Mouse (Mus musculus): ENCODE data around the gene Sox15.

Sox15 gene

GRCm38 (mm10) chr11:69635471-69635870 is 19.6 kb upstream of the Sox15 start:
- DNase-seq (ENCODE audit: low spot score in 2 of 2), result no peak

DNA sequence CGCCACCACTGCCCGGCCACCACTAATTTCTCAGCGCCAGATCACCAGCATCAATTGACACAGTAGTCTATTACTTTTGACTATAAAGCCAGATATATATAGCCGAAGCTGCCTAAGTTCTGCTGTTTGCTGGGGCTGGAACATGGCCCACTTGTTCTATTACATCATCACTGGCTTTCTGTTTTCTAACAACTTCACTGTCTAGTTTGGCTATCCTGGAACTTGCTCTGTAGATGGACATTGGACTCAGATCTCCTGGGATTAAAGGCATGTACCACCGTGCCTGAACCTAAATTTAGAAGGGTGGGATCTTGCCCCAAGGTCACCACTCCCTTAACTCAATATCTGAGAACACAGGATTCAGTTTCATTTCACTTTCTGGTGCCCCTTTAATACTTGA is 9.3 kb upstream of the Sox15 start:
- no peak for DNase-seq (ENCODE audit: low spot score in 2 of 2)

DNA sequence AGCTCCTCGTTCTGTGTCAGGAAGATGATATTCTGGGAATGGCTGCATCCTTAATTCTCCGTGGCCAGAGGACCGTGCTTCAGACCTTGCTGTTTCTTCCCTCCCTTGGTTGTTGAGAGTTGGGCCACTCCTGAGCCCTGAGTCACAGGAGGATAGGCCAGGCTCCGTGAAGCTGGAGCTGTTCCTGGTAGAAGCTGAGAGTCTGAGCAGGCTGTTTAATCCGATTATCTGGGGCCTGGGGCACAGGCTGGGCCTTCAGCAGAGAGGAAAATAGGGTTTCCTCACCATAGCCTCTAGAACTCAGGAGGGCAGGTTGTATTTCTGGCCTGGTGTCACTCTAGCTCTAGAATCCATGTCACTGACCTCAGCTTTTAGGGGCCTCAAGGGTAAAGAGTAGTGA is 1.7 kb upstream of the Sox15 start:
- DNase-seq (ENCODE audit: low spot score in 2 of 2), result no peak

- DNase-seq (ENCODE audit: low spot score in 2 of 2), result no peak
Observed at GRCm38 (mm10) chr11:69654760-69655159, 354 bp upstream of the Sox15 start.

DNA sequence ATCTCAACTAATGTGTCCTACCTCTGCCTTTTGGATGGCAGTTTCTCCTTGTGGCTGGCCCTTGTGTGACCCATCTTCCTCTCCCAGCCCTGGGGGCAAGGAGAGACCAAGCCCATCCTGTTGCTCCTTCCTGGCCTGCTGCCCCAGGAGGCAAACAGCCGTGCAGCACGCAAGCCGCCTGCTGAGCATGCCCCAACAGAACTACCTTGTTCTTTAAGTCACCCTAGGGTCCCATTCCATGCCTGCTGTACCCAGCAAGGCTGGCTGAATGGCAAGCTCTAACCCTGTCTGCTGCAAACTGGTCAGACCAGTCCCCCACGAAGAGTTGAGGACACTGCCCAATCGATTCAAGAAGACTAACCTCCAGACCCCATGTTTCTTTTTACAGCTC is 946 bp downstream of the Sox15 start:
- no peak for DNase-seq (ENCODE audit: low spot score in 2 of 2)

DNA sequence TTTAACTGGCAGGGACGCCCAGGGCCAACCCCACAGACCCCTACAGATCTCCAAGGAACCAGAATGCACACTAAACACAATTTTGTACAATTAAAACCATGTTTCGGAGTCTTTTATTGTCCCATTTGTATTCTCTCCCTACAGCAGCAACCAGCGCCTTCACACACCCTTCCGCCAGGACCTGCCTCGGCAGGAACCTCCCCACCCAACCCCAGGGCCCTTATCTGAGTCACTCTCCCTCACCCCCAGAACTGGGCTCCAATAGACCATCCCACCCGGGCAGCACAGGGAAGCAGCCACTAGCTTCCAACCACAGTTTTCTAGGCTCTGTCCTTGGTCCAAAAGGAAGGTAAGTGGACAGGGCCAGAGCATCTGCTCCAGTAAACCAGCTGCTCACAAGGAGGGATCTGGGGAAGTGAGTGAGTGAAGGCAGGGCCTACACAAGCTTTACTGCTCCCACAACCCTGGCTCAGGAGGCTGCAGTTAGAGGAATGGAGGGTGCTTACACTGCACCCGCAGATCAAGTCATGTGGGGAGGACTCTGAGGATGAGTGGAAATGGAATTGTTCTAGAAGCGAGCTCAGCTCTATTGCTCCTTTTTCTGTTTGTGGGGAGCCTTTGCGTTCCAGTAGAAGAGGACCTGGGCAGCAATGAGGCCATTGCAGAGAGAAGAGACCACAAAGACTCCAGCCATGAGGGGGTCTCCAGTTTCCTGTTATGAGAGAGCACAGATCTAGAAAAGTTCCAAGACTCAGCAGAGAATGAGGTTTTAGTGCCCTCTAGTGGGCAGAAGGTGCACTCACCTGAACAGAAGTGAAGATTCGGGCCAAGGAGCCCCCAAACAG is 1.7 kb downstream of the Sox15 start:
- no peak for DNase-seq (ENCODE audit: low spot score in 2 of 2)

DNA sequence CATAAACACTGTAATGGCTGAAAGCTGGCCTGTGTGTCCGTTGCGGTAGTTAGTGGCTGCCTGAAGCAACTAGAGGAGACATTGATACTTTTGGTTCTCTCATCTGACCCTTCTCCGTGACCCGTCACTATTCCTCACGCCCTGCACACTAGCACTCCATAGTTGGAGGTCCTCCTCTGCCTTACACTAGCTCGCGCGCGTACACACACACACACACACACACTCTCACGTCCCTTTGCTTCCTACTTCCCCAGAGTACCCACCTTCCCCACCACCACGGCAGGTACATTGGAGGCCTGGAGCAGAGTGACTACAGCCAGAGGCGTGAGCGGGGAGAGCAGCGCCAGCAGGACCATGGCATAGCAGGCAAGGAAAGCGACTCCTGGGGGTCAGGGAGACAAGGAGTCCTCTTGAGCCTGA is 2.4 kb downstream of the Sox15 start:
- DNase-seq (ENCODE audit: low spot score in 2 of 2), result no peak

DNA sequence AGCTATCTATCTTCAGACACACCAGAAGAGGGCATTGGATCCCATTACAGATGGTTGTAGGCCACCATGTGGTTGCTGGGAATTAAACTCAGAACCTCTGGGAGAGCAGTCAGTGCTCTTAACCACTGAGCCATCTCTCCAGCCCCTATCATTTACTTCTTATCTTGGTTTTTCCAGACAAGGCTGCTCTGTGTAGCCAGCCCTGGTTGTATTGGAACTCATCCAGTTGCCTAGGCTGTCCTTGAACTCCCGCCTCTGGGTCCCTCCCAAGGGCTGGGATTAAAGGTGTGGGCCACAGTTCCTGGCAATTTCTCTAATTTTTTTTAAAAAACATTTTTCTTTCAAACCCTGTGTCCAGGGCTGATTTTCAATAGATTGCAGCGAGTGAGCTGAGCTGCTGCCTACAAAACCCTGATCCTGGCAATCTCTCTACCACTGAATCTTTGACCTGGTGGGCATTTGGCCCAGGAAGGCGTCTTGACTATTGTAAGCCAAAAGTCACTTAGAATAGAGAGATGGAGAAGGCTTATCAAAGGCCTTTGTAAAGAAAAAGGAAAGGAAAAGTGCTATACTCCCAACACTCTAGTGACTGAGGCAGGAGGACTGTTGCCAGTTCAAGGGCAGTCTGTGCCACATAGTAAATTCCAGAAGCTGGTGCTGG is 6.2 kb downstream of the Sox15 start:
- DNase-seq (ENCODE audit: low spot score in 2 of 2), result no peak

GRCm38 (mm10) chr11:69662213-69662966 is 7.3 kb downstream of the Sox15 start, which contains the start of gene Mpdu1:
Mpdu1 (minus strand) TSS chr11:69662642.
- peak; percentile 96 to 98 for DNase-seq (ENCODE audit: low spot score in 2 of 2)

GRCm38 (mm10) chr11:69662967-69663671 is 8.0 kb downstream of the Sox15 start:
- DNase-seq (ENCODE audit: low spot score in 2 of 2), result no peak

GRCm38 (mm10) chr11:69663795-69664194 is 8.7 kb downstream of the Sox15 start:
- DNase-seq (ENCODE audit: low spot score in 2 of 2), result no peak

DNA sequence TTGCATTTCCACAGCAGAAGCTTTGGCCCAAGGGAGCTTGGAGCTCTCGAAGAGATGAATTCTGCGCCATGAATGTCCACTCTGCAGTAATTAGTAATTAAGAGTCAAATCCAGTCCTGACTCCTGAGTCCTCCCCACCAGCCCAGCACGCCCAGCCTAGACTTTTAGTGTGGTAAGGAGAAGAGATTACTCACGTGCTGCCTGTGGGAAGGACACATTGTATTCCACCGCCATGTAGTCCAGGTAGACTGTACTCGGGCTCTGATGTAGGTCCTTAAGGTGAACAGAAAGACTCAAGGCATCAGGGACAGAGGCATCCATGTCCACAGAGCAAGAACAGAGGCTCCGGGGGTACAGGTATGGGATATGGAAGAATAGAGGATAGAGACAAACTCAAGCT is 9.7 kb downstream of the Sox15 start:
- no peak for DNase-seq (ENCODE audit: low spot score in 2 of 2)

DNA sequence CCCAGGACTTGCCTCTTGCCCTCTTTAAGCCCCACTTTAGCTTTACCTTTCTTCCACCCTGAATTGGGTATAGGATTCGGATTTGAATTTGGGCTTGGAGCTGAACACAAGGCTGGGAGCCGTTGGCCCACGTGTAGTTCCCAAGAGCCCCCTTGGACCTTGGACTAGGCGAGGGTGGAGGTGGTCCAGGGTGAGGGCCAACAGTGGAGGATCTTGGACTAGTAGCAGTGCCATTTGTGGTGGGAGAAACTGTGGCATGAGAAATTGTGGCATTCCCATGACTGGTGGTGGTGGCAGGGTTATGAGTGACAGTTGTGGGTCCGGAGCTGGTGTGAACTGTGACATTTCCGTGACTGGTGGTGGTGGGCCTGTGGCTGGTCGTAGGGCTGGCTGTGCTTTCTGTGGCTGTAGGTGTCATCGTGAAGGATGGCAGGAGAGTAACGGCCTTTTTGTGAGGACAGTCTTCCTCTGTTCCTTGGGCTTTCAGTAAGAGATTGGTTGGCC is 10.4 kb downstream of the Sox15 start:
- DNase-seq (ENCODE audit: low spot score in 2 of 2), result no peak

GRCm38 (mm10) chr11:69665961-69666664 is 11.0 kb downstream of the Sox15 start, which contains the start of gene Cd68:
Cd68 (minus strand) TSS chr11:69666153.
- DNase-seq (ENCODE audit: low spot score in 2 of 2), result peak; percentile 73 to 80

DNA sequence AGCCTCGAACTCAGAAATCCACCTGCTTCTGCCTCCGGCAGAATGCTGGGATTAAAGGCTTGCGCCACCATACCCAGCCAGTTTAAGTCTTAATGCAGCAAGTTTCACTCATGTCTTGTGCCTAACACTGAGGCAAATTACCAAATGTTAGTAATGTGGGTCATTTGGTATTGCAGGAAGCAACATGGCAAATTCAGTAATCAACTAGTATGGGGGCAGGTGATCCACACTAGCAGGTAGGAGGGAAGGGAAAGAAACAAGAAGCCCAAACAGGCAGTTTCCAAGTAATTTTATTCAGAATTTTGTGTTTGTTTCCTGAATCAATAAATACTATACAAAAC is 11.5 kb downstream of the Sox15 start:
- DNase-seq (ENCODE audit: low spot score in 2 of 2), result no peak

GRCm38 (mm10) chr11:69670786-69671725 is 15.9 kb downstream of the Sox15 start:
- DNase-seq (ENCODE audit: low spot score in 2 of 2), result peak; percentile 93 to 94

DNA sequence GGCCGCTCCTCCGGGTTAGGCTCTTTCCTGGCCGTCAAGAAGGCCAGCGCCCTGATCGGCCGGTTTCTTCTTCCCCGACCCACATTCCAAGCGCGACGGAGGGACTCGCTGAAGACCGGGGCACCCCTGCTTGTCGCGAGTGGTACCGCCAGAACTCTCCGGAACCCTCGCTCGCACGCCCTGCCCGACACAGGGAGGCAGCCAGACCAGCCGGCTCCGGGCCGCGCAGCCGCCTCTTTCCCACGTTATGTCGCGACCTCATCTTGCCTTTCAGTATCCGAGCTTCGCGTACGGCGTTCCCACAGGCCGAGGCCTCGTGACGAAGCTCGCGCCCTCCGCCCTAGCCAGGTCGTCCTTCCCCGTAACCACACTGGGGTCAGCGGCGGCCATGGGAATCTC is 16.6 kb downstream of the Sox15 start:
- no peak for DNase-seq (ENCODE audit: low spot score in 2 of 2)

DNA sequence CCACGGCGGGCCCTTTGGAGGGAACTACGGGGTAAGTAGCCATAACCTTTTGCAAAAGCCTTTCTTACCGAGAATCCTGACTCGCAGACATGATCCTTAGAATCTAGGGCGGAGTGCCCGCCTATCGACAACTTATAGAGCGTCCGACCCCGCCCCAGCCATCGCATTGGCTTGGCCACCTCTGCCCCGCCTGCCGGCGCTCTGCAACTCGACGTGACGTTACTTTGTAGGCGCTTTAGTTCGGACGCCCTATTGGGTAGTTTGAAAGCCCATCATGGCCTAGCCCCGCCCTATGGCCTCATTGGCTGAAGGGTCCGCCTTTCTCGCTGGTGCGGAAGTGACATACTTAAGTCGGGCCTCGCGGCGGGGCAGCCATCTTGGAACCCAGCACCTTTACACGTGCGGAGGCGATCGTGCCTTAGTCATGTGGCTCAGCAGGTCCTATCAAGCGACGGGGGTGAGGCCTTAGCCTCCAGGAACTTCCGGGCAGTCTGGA is 17.1 kb downstream of the Sox15 start, which contains the start of gene Eif4a1:
Gene Eif4a1, minus strand, starts transcription at position 213 of the 496 bp plus-strand sequence.
- peak; percentile 100 for DNase-seq (ENCODE audit: low spot score in 2 of 2)

DNA sequence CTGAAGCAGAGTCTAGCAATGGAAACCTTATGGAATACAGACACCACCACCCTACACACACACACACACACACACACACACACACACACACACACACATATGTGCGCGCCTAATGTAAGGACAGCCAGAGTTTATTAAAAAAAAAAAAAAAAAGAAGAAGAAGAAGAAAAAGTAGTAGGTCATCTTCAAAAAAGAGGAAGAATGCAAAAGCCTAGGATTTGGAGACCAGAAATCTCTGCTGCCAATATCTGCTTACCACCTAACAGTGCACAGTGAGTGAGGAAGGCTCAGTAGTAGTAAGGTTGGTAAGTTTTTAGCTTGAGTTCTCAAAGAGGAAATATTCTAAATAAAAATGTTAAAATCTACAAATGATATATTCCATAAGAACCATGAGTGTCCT is 24.0 kb downstream of the Sox15 start:
- DNase-seq (ENCODE audit: low spot score in 2 of 2), result no peak
